Comparison of ENCODE assay signal across 8 mouse cellular contexts in the genomic region with DNA sequence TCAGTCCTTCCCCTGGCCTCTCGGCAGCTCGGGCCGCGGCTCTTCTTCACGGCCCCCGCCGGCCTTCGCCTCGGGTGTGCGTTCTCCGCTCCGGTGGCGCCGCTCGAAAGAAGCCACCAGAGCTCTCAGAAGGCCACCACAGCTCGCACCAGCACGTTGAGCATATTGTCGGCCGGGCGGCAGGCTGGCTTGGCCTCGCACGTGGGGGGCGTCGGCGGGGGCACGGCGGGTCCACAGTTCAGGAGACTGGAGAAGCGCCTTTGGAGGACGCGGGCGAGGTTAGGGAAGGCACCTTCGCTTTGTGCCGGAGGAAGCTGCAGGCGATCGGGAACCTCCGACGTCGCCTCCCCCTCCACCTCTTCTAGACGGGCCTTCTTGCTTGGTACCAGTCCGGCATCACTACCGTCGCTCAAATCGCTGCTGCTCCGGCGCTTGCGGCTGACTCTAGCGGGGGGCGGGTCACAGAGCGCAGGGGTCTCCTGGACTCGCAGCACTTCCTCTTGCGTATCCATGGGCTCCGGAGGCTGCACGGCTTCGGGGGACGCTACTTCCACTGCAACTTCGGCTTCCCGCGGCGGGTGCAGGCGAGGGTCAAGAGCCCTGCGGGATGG. TPM values are rescaled to one million over a fixed set of nuclear protein-coding genes. Genes with fewer than 3 reads are reported as not detected.
A peak's percentile ranks its signal among the peaks of the same experiment; 100 is the strongest.
DNase-seq lines count a peak whose midpoint lies in the region; ATAC-seq lines count a peak whose summit lies in the region.

No protein-coding gene starts in this region.

- peak overlapping the region; percentile 74 for H3K4me3 ChIP-seq in kidney, embryonic 15.5 days (replicated peaks)
- H3K4me3 ChIP-seq in stomach, embryonic 15.5 days (replicated peaks): peak overlapping the region; percentile 89

- peak overlapping the region; percentile 97 for H3K27ac ChIP-seq in kidney, embryonic 15.5 days
- peak overlapping the region; percentile 99 for H3K27ac ChIP-seq in stomach, embryonic 15.5 days

- no peaks in the 10 kb centered on the region for H3K9me3 ChIP-seq in kidney, embryonic 15.5 days (replicated peaks)
- no peaks in the 10 kb centered on the region for H3K9me3 ChIP-seq in stomach, embryonic 15.5 days

- peak overlapping the region; percentile 75 for H3K4me2 ChIP-seq in kidney, embryonic 15.5 days
- H3K4me2 ChIP-seq in stomach, embryonic 15.5 days: peak overlapping the region; percentile 78

- no peak for ATAC-seq in kidney, embryonic 15.5 days (replicated peaks; ENCODE audit: low FRiP score)
- ATAC-seq in stomach, embryonic 15.5 days (ENCODE audit: insufficient read depth, low FRiP score, low read depth): no peak

- WGBS in kidney, embryonic 15.5 days: under 1% methylated on average over 61 of the region's 61 CpGs
- WGBS in stomach, embryonic 15.5 days: under 1% methylated on average over 61 of the region's 61 CpGs

- no peaks in the 10 kb centered on the region for H3K36me3 ChIP-seq in kidney, embryonic 15.5 days
- no peaks in the 10 kb centered on the region for H3K36me3 ChIP-seq in stomach, embryonic 15.5 days

- no peaks in the 10 kb centered on the region for H3K27me3 ChIP-seq in kidney, embryonic 15.5 days
- no peaks in the 10 kb centered on the region for H3K27me3 ChIP-seq in stomach, embryonic 15.5 days (replicated peaks)

- H3K4me1 ChIP-seq in kidney, embryonic 15.5 days: peaks cover 60% of the 10 kb centered on the region
- H3K4me1 ChIP-seq in stomach, embryonic 15.5 days: peaks cover 28% of the 10 kb centered on the region

- H3K9ac ChIP-seq in kidney, embryonic 15.5 days: peak overlapping the region; percentile 88
- H3K9ac ChIP-seq in stomach, embryonic 15.5 days: peak overlapping the region; percentile 82

- DNase-seq in retina, embryonic 14.5 days (ENCODE audit: low spot score): peak; percentile 70
- no peak for DNase-seq in retina, postnatal 1 day
- DNase-seq in brain, adult 2 months (ENCODE audit: low read depth, low spot score): peak; percentile 44
- peak; percentile 50 for DNase-seq in gastrocnemius, postnatal 10 days
- peak; percentile 35 for DNase-seq in lung, postnatal 36 days
- DNase-seq in Muller cell, postnatal 12 days (ENCODE audit: inconsistent ontology term): no peak

RNA-seq across cellular contexts. Expression of a gene that starts 0.6 kb away (rescaled TPM):
- 10 to 100 TPM; 10.9 to 17.6 TPM for total RNA-seq in gastrocnemius, postnatal 10 days (2021)
- polyA plus RNA-seq in kidney, embryonic 15.5 days (2015; fragmentation: Nextera tagmentation; extraction: Ambion mirVana): 73.4 and 80.3 TPM in 2 replicates
- 86.4 and 90.3 TPM in 2 replicates for polyA plus RNA-seq in stomach, embryonic 15.5 days (2015; fragmentation: Nextera tagmentation; extraction: Ambion mirVana)

RNA-seq across cellular contexts. Expression of a gene that starts 24.0 kb away (rescaled TPM):
- 10 to 100 TPM; 33.7 to 43.9 TPM for total RNA-seq in gastrocnemius, postnatal 10 days (2021)
- polyA plus RNA-seq in kidney, embryonic 15.5 days (2015; fragmentation: Nextera tagmentation; extraction: Ambion mirVana): 68.7 and 73.8 TPM in 2 replicates
- polyA plus RNA-seq in stomach, embryonic 15.5 days (2015; fragmentation: Nextera tagmentation; extraction: Ambion mirVana): 56.2 and 63.9 TPM in 2 replicates

RNA-seq across cellular contexts. Expression of a gene that starts 25.6 kb away (rescaled TPM):
- total RNA-seq in gastrocnemius, postnatal 10 days (2021): 10 to 100 TPM; 38.2 to 39.1 TPM
- 23.9 and 25.6 TPM in 2 replicates for polyA plus RNA-seq in kidney, embryonic 15.5 days (2015; fragmentation: Nextera tagmentation; extraction: Ambion mirVana)
- polyA plus RNA-seq in stomach, embryonic 15.5 days (2015; fragmentation: Nextera tagmentation; extraction: Ambion mirVana): 15.8 and 17.4 TPM in 2 replicates

RNA-seq across cellular contexts. Expression of a gene that starts 39.2 kb away (rescaled TPM):
- 1 to 10 TPM; 3.3 to 5.4 TPM for total RNA-seq in gastrocnemius, postnatal 10 days (2021)
- 7.6 and 7.8 TPM in 2 replicates for polyA plus RNA-seq in kidney, embryonic 15.5 days (2015; fragmentation: Nextera tagmentation; extraction: Ambion mirVana)
- polyA plus RNA-seq in stomach, embryonic 15.5 days (2015; fragmentation: Nextera tagmentation; extraction: Ambion mirVana): 7.1 and 9.7 TPM in 2 replicates

Comparison
In these comparisons a context has a peak if more than half of its experiments do, and no peak if none do; other contexts are left out.
1. DNase-seq: peak in retina, embryonic 14.5 days (single experiment), brain, adult 2 months (single experiment), gastrocnemius, postnatal 10 days (single experiment) and lung, postnatal 36 days (single experiment); none in retina, postnatal 1 day (single experiment) and Muller cell, postnatal 12 days (single experiment).